Mouse (Mus musculus) liver, embryonic 13.5 days (tissue): Measurements from ENCODE around the gene Cdk5. TPM values are rescaled to one million over a fixed set of nuclear protein-coding genes. Genes with fewer than 3 reads are reported as not detected.

ENCODE experiments used
- polyA plus RNA-seq: library from polyadenylated mRNA; unstranded; fragments of >200 nt; fragmentation: Nextera tagmentation; extraction: Ambion mirVana; gene quantifications from 2 replicates; pipeline ENCODE4 v1.2.1, GENCODE M21; 2015

Cdk5 gene
- polyA plus RNA-seq, 1 experiment from 2014 or later: 10.9 TPM

Other genes starting within 250 kb of the Cdk5 start
- 0.20 and 0.22 TPM in 2 replicates for gene Kcnh2, start 71.9 kb downstream of the Cdk5 start, polyA plus RNA-seq
- 2.5 and 2.7 TPM in 2 replicates for gene Nos3, start 58.7 kb downstream of the Cdk5 start, polyA plus RNA-seq
- gene Atg9b, start 31.4 kb downstream of the Cdk5 start, polyA plus RNA-seq: 0.56 and 0.60 TPM in 2 replicates
- gene Abcb8, start 29.9 kb downstream of the Cdk5 start, polyA plus RNA-seq: 30.2 and 30.5 TPM in 2 replicates
- not detected in 2 replicates for gene Asic3, start 10.1 kb downstream of the Cdk5 start, polyA plus RNA-seq
- 9.0 and 10.8 TPM in 2 replicates for gene Slc4a2, start 307 bp upstream of the Cdk5 start, polyA plus RNA-seq
- 56.0 and 59.0 TPM in 2 replicates for gene Fastk, start 21.8 kb upstream of the Cdk5 start, polyA plus RNA-seq
- gene Tmub1, start 24.3 kb upstream of the Cdk5 start, polyA plus RNA-seq: 5.8 and 7.3 TPM in 2 replicates
- 9.0 and 10.3 TPM in 2 replicates for gene Agap3, start 28.6 kb upstream of the Cdk5 start, polyA plus RNA-seq
- 0.02 TPM in 1 of 2 replicates, not detected in the other for gene Gbx1, start 103.7 kb upstream of the Cdk5 start, polyA plus RNA-seq
- 0.10 and 0.15 TPM in 2 replicates for gene Asb10, start 117.4 kb upstream of the Cdk5 start, polyA plus RNA-seq
- gene 4931409K22Rik, start 133.3 kb upstream of the Cdk5 start, polyA plus RNA-seq: not detected in 2 replicates
- gene Abcf2, start 153.9 kb upstream of the Cdk5 start, polyA plus RNA-seq: 72.6 and 81.6 TPM in 2 replicates
- 11.8 and 12.7 TPM in 2 replicates for gene Chpf2, start 163.2 kb upstream of the Cdk5 start, polyA plus RNA-seq
- 1.9 and 2.2 TPM in 2 replicates for gene Smarcd3, start 200.9 kb upstream of the Cdk5 start, polyA plus RNA-seq